Mouse (Mus musculus) E14TG2a.4 (cell line): ENCODE measurements around the gene Arl13a.
"Not testable (repeated sequence)": the region's sequence is repeated elsewhere in the genome, so short reads cannot be mapped to it uniquely, and the experiment has no call there.

Experiments used
- H3K27me3 ChIP-seq: 2 replicates; pipeline ENCODE4 v1.6.1; 2014; ENCODE audit warnings: low read length, control low read depth; ENCODE audit not compliant: insufficient read depth
- H3K36me3 ChIP-seq: 2 replicates; pipeline ENCODE4 v1.6.1; 2014; ENCODE audit warnings: low read length, control low read depth; ENCODE audit not compliant: insufficient read depth
- H3K4me1 ChIP-seq: replicated peaks from 2 replicates; pipeline ENCODE4 v1.6.1; 2014; ENCODE audit warnings: low read depth, low read length, control low read depth
- H3K4me3 ChIP-seq: replicated peaks from 2 replicates; pipeline ENCODE4 v1.5.1; 2014; ENCODE audit warnings: mild to moderate bottlenecking, low read length
- H3K9me3 ChIP-seq: 2 replicates; pipeline ENCODE4 v1.6.1; 2014; ENCODE audit warnings: low read length, control low read depth
- CTCF ChIP-seq: conservative IDR thresholded peaks from 2 replicates; pipeline ENCODE4 v1.5.1; 2014; ENCODE audit warnings: low read length
- NANOG ChIP-seq: IDR thresholded peaks from 2 replicates; pipeline ENCODE4 v1.6.1; 2014; ENCODE audit warnings: borderline replicate concordance, low read length, mixed read lengths
- POU5F1 ChIP-seq: IDR thresholded peaks from 2 replicates; pipeline ENCODE4 v1.6.1; 2014; ENCODE audit warnings: low read length, borderline replicate concordance

Arl13a gene

DNA sequence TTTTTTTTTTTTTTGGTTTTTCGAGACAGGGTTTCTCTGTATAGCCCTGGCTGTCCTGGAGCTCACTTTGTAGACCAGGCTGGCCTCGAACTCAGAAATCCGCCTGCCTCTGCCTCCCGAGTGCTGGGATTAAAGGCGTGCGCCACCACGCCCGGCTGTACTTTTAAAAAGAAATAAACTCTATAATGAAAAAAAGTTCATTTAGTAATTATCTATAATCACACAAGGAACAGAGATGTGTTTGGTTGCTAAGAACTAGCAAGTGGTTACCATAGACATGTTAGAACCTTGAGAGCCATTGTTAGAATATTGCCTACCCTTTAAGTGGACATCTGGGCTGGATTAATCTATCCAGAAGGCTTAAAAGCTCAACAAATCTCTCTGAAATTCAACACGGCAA, at the start of gene Arl13a:
Arl13a (plus strand) TSS at position 301 of the 400 bp plus-strand sequence.
- H3K27me3 ChIP-seq, H3K4me1 ChIP-seq, H3K36me3 ChIP-seq, H3K9me3 ChIP-seq, H3K4me3 ChIP-seq: not testable (repeated sequence)

- no peak overlapping the region for H3K4me3 ChIP-seq
- no peaks in the 10 kb centered on the region for H3K27me3 ChIP-seq
- H3K4me1 ChIP-seq, result no peaks in the 10 kb centered on the region
- no peak for TF ChIP-seq NANOG
- TF ChIP-seq POU5F1, result no peak
- no peak for TF ChIP-seq CTCF
- H3K36me3 ChIP-seq, result no peaks in the 10 kb centered on the region
- no peaks in the 10 kb centered on the region for H3K9me3 ChIP-seq
These were observed 47.3 kb upstream of the Arl13a start for GRCm38 (mm10) chrX:134140024-134140423.

- TF ChIP-seq POU5F1 (no peak), NANOG (no peak), CTCF (no peak)
- H3K9me3 ChIP-seq, result no peaks in the 10 kb centered on the region
- H3K4me1 ChIP-seq, result no peaks in the 10 kb centered on the region
- no peaks in the 10 kb centered on the region for H3K36me3 ChIP-seq
- H3K27me3 ChIP-seq, result no peaks in the 10 kb centered on the region
- H3K4me3 ChIP-seq, result no peak overlapping the region
These were observed 45.8 kb upstream of the Arl13a start for GRCm38 (mm10) chrX:134141551-134141950.

- no peaks in the 10 kb centered on the region for H3K36me3 ChIP-seq
- no peaks in the 10 kb centered on the region for H3K9me3 ChIP-seq
- no peaks in the 10 kb centered on the region for H3K27me3 ChIP-seq
- no peak for TF ChIP-seq NANOG
- no peak for TF ChIP-seq CTCF
- TF ChIP-seq POU5F1, result no peak
- H3K4me3 ChIP-seq, result no peak overlapping the region
- no peaks in the 10 kb centered on the region for H3K4me1 ChIP-seq
These were observed 45.3 kb upstream of the Arl13a start for GRCm38 (mm10) chrX:134141986-134142385.

- TF ChIP-seq POU5F1 (no peak), CTCF (no peak), NANOG (no peak)
- H3K27me3 ChIP-seq, result no peaks in the 10 kb centered on the region
- H3K9me3 ChIP-seq, result no peaks in the 10 kb centered on the region
- H3K36me3 ChIP-seq, result no peaks in the 10 kb centered on the region
- peaks cover 19% of the 10 kb centered on the region; the same call in 1 of the 2 replicates for H3K4me1 ChIP-seq
- H3K4me3 ChIP-seq, result no peak overlapping the region
These were observed 29.1 kb upstream of the Arl13a start for GRCm38 (mm10) chrX:134158151-134158550.

DNA sequence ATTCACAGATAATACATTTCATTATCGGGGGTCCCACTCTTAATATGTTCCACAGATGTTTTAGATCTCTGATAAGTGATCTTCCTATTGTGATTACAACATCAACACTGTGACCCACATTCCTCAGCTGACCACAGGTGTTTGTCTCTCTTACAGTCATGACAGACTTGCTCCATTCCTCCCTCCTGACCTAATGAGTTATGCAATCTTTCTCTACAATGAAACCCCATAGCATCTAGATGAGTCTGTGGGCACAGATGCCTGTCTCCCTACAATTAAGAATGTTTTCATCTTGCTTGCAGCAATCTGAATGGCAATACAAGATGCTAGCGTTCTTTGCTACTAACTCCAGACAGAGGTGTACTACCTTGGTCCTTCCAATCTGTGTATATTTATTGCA, 26.9 kb upstream of the Arl13a start:
- Histone ChIP-seq H3K36me3 (no peaks in the 10 kb centered on the region), H3K4me3 (no peak overlapping the region)
- no peak for TF ChIP-seq NANOG
- no peak for TF ChIP-seq CTCF
- TF ChIP-seq POU5F1, result no peak

GRCm38 (mm10) chrX:134162043-134162720, 25.1 kb upstream of the Arl13a start, which contains the start of gene Xkrx:
Gene Xkrx, minus strand, starts transcription at chrX:134162076.
- Histone ChIP-seq H3K27me3 (no peaks in the 10 kb centered on the region), H3K36me3 (no peaks in the 10 kb centered on the region), H3K4me3 (peak within 1 kb of the TSS; percentile 29), H3K4me1 (peaks cover 19% of the 10 kb centered on the region; the same call in 1 of the 2 replicates), H3K9me3 (peaks cover 12% of the 10 kb centered on the region)
- TF ChIP-seq POU5F1, result no peak
- no peak for TF ChIP-seq CTCF
- TF ChIP-seq NANOG, result no peak

More for the DNA sequence above, 26.9 kb upstream of the Arl13a start:
- H3K9me3 ChIP-seq, result peaks cover 6% of the 10 kb centered on the region
- peaks cover 19% of the 10 kb centered on the region; the same call in 1 of the 2 replicates for H3K4me1 ChIP-seq
- no peaks in the 10 kb centered on the region for H3K27me3 ChIP-seq

- Histone ChIP-seq H3K27me3 (no peaks in the 10 kb centered on the region), H3K4me3 (peak overlapping the region; percentile 29), H3K4me1 (peaks cover 19% of the 10 kb centered on the region; the same call in 1 of the 2 replicates), H3K9me3 (peaks cover 12% of the 10 kb centered on the region), H3K36me3 (no peaks in the 10 kb centered on the region)
- TF ChIP-seq POU5F1 (no peak), NANOG (no peak), CTCF (no peak)
These were observed 24.5 kb upstream of the Arl13a start for GRCm38 (mm10) chrX:134162826-134163225.

DNA sequence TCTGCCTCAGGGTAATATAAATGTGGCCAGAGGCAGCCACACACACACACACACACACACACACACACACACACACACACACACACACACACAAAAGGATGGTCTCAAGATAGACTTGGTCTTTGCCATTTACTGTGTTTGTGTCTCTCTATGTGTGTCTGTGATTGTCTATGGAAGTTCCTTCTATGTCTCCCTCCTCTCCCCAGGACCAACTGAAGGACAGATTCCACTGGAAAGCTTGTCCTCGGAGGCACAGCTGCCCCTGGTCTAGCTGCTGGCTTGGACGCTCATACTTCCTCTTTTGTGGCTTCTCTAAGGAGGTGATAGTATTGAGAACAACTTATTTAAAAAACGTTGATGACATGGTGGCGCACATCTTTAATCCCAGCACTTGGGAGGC, 23.8 kb upstream of the Arl13a start:
- Histone ChIP-seq H3K4me1 (peaks cover 15% of the 10 kb centered on the region; the same call in 1 of the 2 replicates), H3K9me3 (peaks cover 12% of the 10 kb centered on the region), H3K4me3 (no peak overlapping the region), H3K36me3 (no peaks in the 10 kb centered on the region), H3K27me3 (no peaks in the 10 kb centered on the region)
- TF ChIP-seq NANOG (no peak), CTCF (no peak), POU5F1 (no peak)
